Mouse (Mus musculus): ENCODE results near the gene Krcc1.
A peak's percentile ranks its signal among the peaks of the same experiment; 100 is the strongest.

Krcc1 gene

GRCm38 (mm10) chr6:71271389-71272315, at the start of gene Krcc1:
TSS of gene Krcc1 (plus strand) at chr6:71271677.
- DNase-seq (ENCODE audit: low spot score), result peak; percentile 96

- no peak for DNase-seq (ENCODE audit: low spot score)
These were observed 47.1 kb upstream of the Krcc1 start for GRCm38 (mm10) chr6:71224184-71224943.

- DNase-seq (ENCODE audit: low spot score), result no peak
These were observed 44.9 kb upstream of the Krcc1 start for GRCm38 (mm10) chr6:71226544-71226943.

- DNase-seq (ENCODE audit: low spot score), result no peak
These were observed 44.2 kb upstream of the Krcc1 start for GRCm38 (mm10) chr6:71227157-71227770.

GRCm38 (mm10) chr6:71235121-71235520, 36.4 kb upstream of the Krcc1 start:
- DNase-seq (ENCODE audit: low spot score), result no peak

- DNase-seq (ENCODE audit: low spot score), result no peak
These were observed 35.5 kb upstream of the Krcc1 start for GRCm38 (mm10) chr6:71235944-71236343.

- no peak for DNase-seq (ENCODE audit: low spot score)
These were observed 35.0 kb upstream of the Krcc1 start for GRCm38 (mm10) chr6:71236506-71236905.

GRCm38 (mm10) chr6:71237031-71237431, 34.4 kb upstream of the Krcc1 start:
- no peak for DNase-seq (ENCODE audit: low spot score)

- no peak for DNase-seq (ENCODE audit: low spot score)
These were observed 32.3 kb upstream of the Krcc1 start for GRCm38 (mm10) chr6:71239069-71239750.

GRCm38 (mm10) chr6:71240831-71241230, 30.6 kb upstream of the Krcc1 start:
- DNase-seq (ENCODE audit: low spot score), result no peak

GRCm38 (mm10) chr6:71242811-71243210, 28.7 kb upstream of the Krcc1 start:
- no peak for DNase-seq (ENCODE audit: low spot score)

- DNase-seq (ENCODE audit: low spot score), result no peak
These were observed 28.2 kb upstream of the Krcc1 start for GRCm38 (mm10) chr6:71243258-71243657.

- DNase-seq (ENCODE audit: low spot score), result no peak
These were observed 23.1 kb upstream of the Krcc1 start for GRCm38 (mm10) chr6:71248420-71248819.

- DNase-seq (ENCODE audit: low spot score), result no peak
These were observed 21.9 kb upstream of the Krcc1 start for GRCm38 (mm10) chr6:71249615-71250014.

GRCm38 (mm10) chr6:71250951-71251350, 20.5 kb upstream of the Krcc1 start:
- no peak for DNase-seq (ENCODE audit: low spot score)

GRCm38 (mm10) chr6:71254456-71254855, 17.0 kb upstream of the Krcc1 start:
- DNase-seq (ENCODE audit: low spot score), result no peak

- no peak for DNase-seq (ENCODE audit: low spot score)
These were observed 15.3 kb upstream of the Krcc1 start for GRCm38 (mm10) chr6:71256166-71256565.

GRCm38 (mm10) chr6:71257375-71257774, 14.1 kb upstream of the Krcc1 start:
- DNase-seq (ENCODE audit: low spot score), result no peak

GRCm38 (mm10) chr6:71258562-71258961, 12.9 kb upstream of the Krcc1 start:
- DNase-seq (ENCODE audit: low spot score), result no peak

GRCm38 (mm10) chr6:71259166-71259565, 12.3 kb upstream of the Krcc1 start:
- no peak for DNase-seq (ENCODE audit: low spot score)

- DNase-seq (ENCODE audit: low spot score), result no peak
These were observed 11.3 kb upstream of the Krcc1 start for GRCm38 (mm10) chr6:71260051-71260640.

GRCm38 (mm10) chr6:71261060-71261459, 10.4 kb upstream of the Krcc1 start:
- DNase-seq (ENCODE audit: low spot score), result no peak

Data from T-cell, adult 2 months (primary cell).